Mouse (Mus musculus) cortical plate, adult 2 months (tissue): ENCODE data around the gene L2hgdh.

ENCODE experiments used
- CTCF ChIP-seq: fragments of 200-500 bp; IDR thresholded peaks from 2 replicates; pipeline ENCODE4 v1.5.1; 2011; ENCODE audit warnings: mild to moderate bottlenecking, control low read depth, low read length; ENCODE audit not compliant: insufficient read depth; ENCODE audit errors: extremely low read depth
- POLR2A ChIP-seq: fragments of 200-500 bp; IDR thresholded peaks from 2 replicates; pipeline ENCODE4 v1.6.1; 2011; ENCODE audit warnings: mild to moderate bottlenecking, low read length, control low read depth; ENCODE audit not compliant: insufficient read depth; ENCODE audit errors: extremely low read depth

DNA sequence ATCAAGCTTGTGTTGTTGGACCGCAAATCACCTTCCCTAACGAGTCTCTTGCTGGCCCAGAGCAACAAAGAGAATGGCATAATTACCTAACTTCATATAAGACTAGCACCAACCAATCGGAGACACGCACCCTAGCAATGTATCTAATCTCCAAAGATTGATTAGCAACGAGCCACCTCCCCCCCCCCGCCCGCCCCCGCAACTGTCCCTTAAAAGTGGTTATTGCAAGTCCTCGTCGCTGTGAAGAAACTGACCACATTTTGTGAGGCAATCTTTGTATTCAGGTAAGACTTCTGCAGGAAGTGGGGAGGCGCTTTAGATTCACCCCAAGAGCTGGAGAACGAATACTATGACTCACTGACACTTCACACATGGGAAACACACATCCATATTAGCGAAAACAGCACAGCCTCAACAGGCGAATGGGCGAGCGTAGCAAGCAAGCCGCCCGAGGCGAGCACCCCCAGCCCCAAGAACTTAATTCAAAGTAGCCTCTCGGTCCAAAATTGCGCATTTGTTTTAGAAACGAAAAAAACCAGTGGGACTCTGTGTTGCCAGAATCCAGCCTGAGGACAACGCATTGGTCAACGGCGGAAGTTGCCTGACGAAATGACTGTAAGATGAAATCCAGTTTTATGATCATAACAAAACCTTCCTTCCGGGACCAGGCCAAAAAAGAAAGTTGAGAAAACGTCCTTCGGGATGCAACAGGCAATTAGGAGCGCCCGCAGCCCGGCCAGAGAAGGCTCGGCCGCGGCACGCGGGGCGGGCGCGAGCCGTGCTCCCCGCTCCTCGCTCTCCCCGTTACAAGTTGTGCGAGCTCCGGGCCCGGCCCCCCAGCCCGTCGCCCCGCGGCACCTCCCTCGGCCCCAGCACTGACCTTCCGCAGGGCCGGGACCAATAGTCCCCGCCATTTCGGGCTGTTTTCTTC lies 43.8 kb downstream of the L2hgdh start:
- TF ChIP-seq CTCF = no peak
- no peak for TF ChIP-seq POLR2A
